Mouse (Mus musculus) MEL (cell line): Measurements from ENCODE around the gene Exoc3l2.

Experiments used
- CTCF ChIP-seq, 3 experiments: IDR thresholded peaks in 2 of 3; conservative IDR thresholded peaks in 1 of 3; 2 replicates each; pipeline ENCODE4 v1.5.1; 2011 to 2012; ENCODE audit warnings: low read length in 3 of 3, low read depth in 2 of 3, mild to moderate bottlenecking in 2 of 3, improper control_type of control experiment in 1 of 3, inconsistent platforms in 1 of 3, mixed read lengths in 1 of 3, moderate library complexity in 1 of 3; ENCODE audit not compliant: control insufficient read depth in 1 of 3, insufficient read depth in 1 of 3, poor library complexity in 1 of 3, severe bottlenecking in 1 of 3
- ELF1 ChIP-seq: IDR thresholded peaks from 2 replicates; pipeline ENCODE4 v1.6.1; 2014; ENCODE audit warnings: low read depth, mild to moderate bottlenecking, inconsistent platforms, low read length, improper control_type of control experiment, moderate library complexity
- EP300 ChIP-seq, 2 experiments: IDR thresholded peaks; 2 replicates each; pipeline ENCODE4 v1.6.1; 2011; ENCODE audit warnings: improper control_type of control experiment in 2 of 2, low read length in 2 of 2, low read depth in 1 of 2, mild to moderate bottlenecking in 1 of 2
- HCFC1 ChIP-seq: IDR thresholded peaks from 2 replicates; pipeline ENCODE4 v1.6.1; 2012; ENCODE audit warnings: low read depth, mild to moderate bottlenecking, inconsistent platforms, low read length, improper control_type of control experiment, moderate library complexity
- JUND ChIP-seq: IDR thresholded peaks from 2 replicates; pipeline ENCODE4 v1.6.1; 2011; ENCODE audit warnings: low read depth, mild to moderate bottlenecking, improper control_type of control experiment, low read length
- KAT2A ChIP-seq: conservative IDR thresholded peaks from 2 replicates; pipeline ENCODE4 v1.6.1; 2012; ENCODE audit warnings: low read depth, low read length, improper control_type of control experiment, inconsistent platforms
- MXI1 ChIP-seq: IDR thresholded peaks from 2 replicates; pipeline ENCODE4 v1.6.1; 2011; ENCODE audit warnings: mild to moderate bottlenecking, low read depth, low read length, improper control_type of control experiment
- NRF1 ChIP-seq: IDR thresholded peaks from 2 replicates; pipeline ENCODE4 v1.6.1; 2014; ENCODE audit warnings: low read depth, mild to moderate bottlenecking, inconsistent platforms, low read length, improper control_type of control experiment, moderate library complexity; ENCODE audit not compliant: poor library complexity, insufficient read depth, severe bottlenecking
- POLR2A ChIP-seq, 2 experiments: IDR thresholded peaks; 2 replicates each; pipeline ENCODE4 v1.6.1; 2011 to 2012; ENCODE audit warnings: low read length in 2 of 2, mild to moderate bottlenecking in 2 of 2, control low read depth in 1 of 2, improper control_type of control experiment in 1 of 2, low read depth in 1 of 2, moderate library complexity in 1 of 2; ENCODE audit not compliant: control insufficient read depth in 1 of 2, insufficient read depth in 1 of 2, poor library complexity in 1 of 2
- POLR2AphosphoS5 ChIP-seq: IDR thresholded peaks from 2 replicates; pipeline ENCODE4 v1.6.1; 2012; ENCODE audit warnings: low read depth, borderline replicate concordance, mild to moderate bottlenecking, inconsistent platforms, low read length, moderate library complexity, mixed read lengths
- TAL1 ChIP-seq: IDR thresholded peaks from 2 replicates; pipeline ENCODE4 v1.6.1; 2012; ENCODE audit warnings: mild to moderate bottlenecking, inconsistent platforms, low read length, moderate library complexity, mixed read lengths
- TCF12 ChIP-seq: IDR thresholded peaks from 2 replicates; pipeline ENCODE4 v1.6.1; 2014; ENCODE audit warnings: low read depth, mild to moderate bottlenecking, inconsistent platforms, low read length, improper control_type of control experiment, moderate library complexity

DNA sequence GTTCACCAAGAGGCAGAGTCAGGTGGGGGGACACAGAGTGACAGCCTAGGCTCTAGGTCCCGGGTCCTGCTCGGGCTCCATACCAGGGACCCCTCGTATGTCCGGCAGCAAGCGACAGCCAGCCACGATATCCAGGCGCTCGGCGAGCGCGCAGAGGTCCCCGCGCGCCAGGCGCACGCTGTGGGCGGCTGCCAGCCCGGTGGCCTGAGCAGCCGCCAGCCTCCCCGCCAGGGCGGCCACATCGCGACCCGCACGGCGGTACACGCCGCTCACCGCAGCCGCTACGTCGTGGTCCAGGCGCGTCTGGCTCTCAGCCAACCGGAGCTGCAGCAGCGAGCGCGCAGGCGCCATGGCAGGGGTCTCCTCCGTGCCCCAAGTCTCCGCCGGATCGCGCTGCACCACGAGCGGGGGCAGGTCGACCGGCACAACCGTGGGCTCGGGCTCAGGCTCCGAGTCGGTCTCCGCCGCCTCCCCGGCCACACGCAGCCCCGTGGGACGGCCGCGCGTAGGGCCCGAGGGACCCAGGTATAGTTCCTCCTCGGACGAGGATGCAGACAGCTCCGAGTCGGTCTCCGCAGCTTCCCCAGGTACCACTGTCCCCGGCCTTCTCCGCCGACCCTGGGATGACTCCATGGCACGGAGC is 44.0 kb downstream of the Exoc3l2 start:
- TF ChIP-seq POLR2A (IDR thresholded peaks at IDR 0.05; ENCODE audit: control insufficient read depth in 1 of 2, insufficient read depth in 1 of 2, low read depth in 1 of 2, low read length in 2 of 2, poor library complexity in 1 of 2): peak in 1 of 2 experiments; percentile 71; a peak in 3 of 4 replicates
- TF ChIP-seq POLR2AphosphoS5: no peak
- TF ChIP-seq TCF12: peak; percentile 4; the same call in 1 of the 2 replicates
- no peak for TF ChIP-seq CTCF (IDR thresholded peaks at IDR 0.05 in 2 of 3, conservative IDR thresholded peaks at IDR 0.05 in 1 of 3; ENCODE audit: control insufficient read depth in 1 of 3, insufficient read depth in 1 of 3, low read depth in 2 of 3, low read length in 3 of 3, poor library complexity in 1 of 3, severe bottlenecking in 1 of 3)
- no peak for TF ChIP-seq JUND
- no peak for TF ChIP-seq ELF1
- TF ChIP-seq EP300 (IDR thresholded peaks at IDR 0.05; ENCODE audit: low read depth in 1 of 2, low read length in 2 of 2): no peak
- no peak for TF ChIP-seq TAL1
- no peak; the same call in 1 of the 2 replicates for TF ChIP-seq HCFC1
- TF ChIP-seq MXI1: no peak
- TF ChIP-seq NRF1: peak; percentile 67
- TF ChIP-seq KAT2A: no peak; the same call in 1 of the 2 replicates
